Mouse (Mus musculus): ENCODE measurements around the gene F5. TPM values are rescaled to one million over a fixed set of nuclear protein-coding genes. Genes with fewer than 3 reads are reported as not detected.

The F5 gene
- total and polyA plus RNA-seq, 3 experiments, result under 0.01 to 0.19 TPM; not detected in 1

GRCm38 (mm10) chr1:164236078-164236477 is 84.4 kb downstream of the F5 start:
- TF ChIP-seq ZNF384 (IDR thresholded peaks at IDR 0.05; ENCODE audit: low read depth, low read length) (no peak), MXI1 (IDR thresholded peaks at IDR 0.05; ENCODE audit: low read depth, low read length) (no peak), GABPA (IDR thresholded peaks at IDR 0.05; ENCODE audit: insufficient replicate concordance, low read depth, low read length) (no peak), CTCF (conservative IDR thresholded peaks at IDR 0.05 in 1 of 2, IDR thresholded peaks at IDR 0.05 in 1 of 2; ENCODE audit: low read depth in 2 of 2, low read length in 2 of 2) (no peak), USF1 (IDR thresholded peaks at IDR 0.05; ENCODE audit: low read depth, low read length) (no peak), E2F4 (IDR thresholded peaks at IDR 0.05; ENCODE audit: insufficient replicate concordance, low read depth, low read length) (no peak), NELFE (IDR thresholded peaks at IDR 0.05; ENCODE audit: low read depth, low read length) (no peak), POLR2A (IDR thresholded peaks at IDR 0.05; ENCODE audit: low read depth, low read length) (no peak), POLR2AphosphoS2 (IDR thresholded peaks at IDR 0.05; ENCODE audit: low read depth, low read length) (no peak), JUND (conservative IDR thresholded peaks at IDR 0.05; ENCODE audit: low read depth, low read length) (no peak), SMC3 (IDR thresholded peaks at IDR 0.05; ENCODE audit: low read depth, low read length) (no peak), ZMIZ1 (IDR thresholded peaks at IDR 0.05; ENCODE audit: low read depth, low read length) (no peak), SIN3A (IDR thresholded peaks at IDR 0.05; ENCODE audit: low read length) (no peak)
- H3K4me2 ChIP-seq (ENCODE audit: insufficient read depth, low read depth, poor library complexity, severe bottlenecking), result peak overlapping the region; percentile 21; the same call in 1 of the 2 replicates
- peaks cover 0 to 3% of the 10 kb centered on the region in 2 experiments; a peak in 2 of 4 replicates for H3K4me1 ChIP-seq (ENCODE audit: control insufficient read depth in 1 of 2, insufficient read depth in 2 of 2)
- DNase-seq (ENCODE audit: extremely low read depth), result no peak
- H3K36me3 ChIP-seq (replicated peaks in 1 of 2; ENCODE audit: control insufficient read depth in 1 of 2, insufficient read depth in 1 of 2, low read length in 1 of 2), result no peaks in the 10 kb centered on the region
- in situ Hi-C loops (cut with MboI; ENCODE audit: low pct_ligation_motif_present, low pct_unique_long_range_greater_than_20kb, low sequenced_read_pairs) (no loop called here), dilution Hi-C loops (cut with MboI; ENCODE audit: extremely low pct_ligation_motif_present, extremely low pct_unique_long_range_greater_than_20kb, low sequenced_read_pairs) (no loop called here)
- no peaks in the 10 kb centered on the region for H3K9me3 ChIP-seq (replicated peaks; ENCODE audit: low read length)
- H3K9ac ChIP-seq (ENCODE audit: insufficient read depth, low read depth), result no peak overlapping the region
- H3K27me3 ChIP-seq (replicated peaks), result no peaks in the 10 kb centered on the region
- H3K27ac ChIP-seq (ENCODE audit: insufficient read depth, low read depth), result no peak overlapping the region
- H3K4me3 ChIP-seq (replicated peaks in 1 of 3; ENCODE audit: low read depth in 2 of 3, low read length in 2 of 3, poor library complexity in 1 of 3), result no peak overlapping the region
- H3K79me2 ChIP-seq (replicated peaks; ENCODE audit: control insufficient read depth, extremely low read depth, insufficient read depth, poor library complexity, severe bottlenecking), result no peaks in the 10 kb centered on the region

- no peak for DNase-seq (ENCODE audit: extremely low read depth)
- Histone ChIP-seq H3K4me3 (replicated peaks in 1 of 3; ENCODE audit: low read depth in 2 of 3, low read length in 2 of 3, poor library complexity in 1 of 3) (no peak overlapping the region), H3K4me2 (ENCODE audit: insufficient read depth, low read depth, poor library complexity, severe bottlenecking) (no peak overlapping the region), H3K9ac (ENCODE audit: insufficient read depth, low read depth) (no peak overlapping the region), H3K27ac (ENCODE audit: insufficient read depth, low read depth) (no peak overlapping the region), H3K36me3 (replicated peaks in 1 of 2; ENCODE audit: control insufficient read depth in 1 of 2, insufficient read depth in 1 of 2, low read length in 1 of 2) (no peaks in the 10 kb centered on the region), H3K9me3 (replicated peaks; ENCODE audit: low read length) (no peaks in the 10 kb centered on the region), H3K79me2 (replicated peaks; ENCODE audit: control insufficient read depth, extremely low read depth, insufficient read depth, poor library complexity, severe bottlenecking) (no peaks in the 10 kb centered on the region), H3K27me3 (replicated peaks) (no peaks in the 10 kb centered on the region), H3K4me1 (ENCODE audit: control insufficient read depth in 1 of 2, insufficient read depth in 2 of 2) (no peaks in the 10 kb centered on the region)
- TF ChIP-seq POLR2A (IDR thresholded peaks at IDR 0.05; ENCODE audit: low read depth, low read length), result no peak
- no peak for TF ChIP-seq UBTF (IDR thresholded peaks at IDR 0.05; ENCODE audit: low read depth, low read length)
- peak; percentile 97 for TF ChIP-seq MAFK (IDR thresholded peaks at IDR 0.05; ENCODE audit: insufficient replicate concordance, low read length)
- no peak for TF ChIP-seq PAX5 (IDR thresholded peaks at IDR 0.05; ENCODE audit: low read length)
- TF ChIP-seq MAX (IDR thresholded peaks at IDR 0.05; ENCODE audit: low read length), result no peak
- dilution Hi-C loops (cut with MboI; ENCODE audit: extremely low pct_ligation_motif_present, extremely low pct_unique_long_range_greater_than_20kb, low sequenced_read_pairs), result no loop called here
- in situ Hi-C loops (cut with MboI; ENCODE audit: low pct_ligation_motif_present, low pct_unique_long_range_greater_than_20kb, low sequenced_read_pairs), result no loop called here
These were observed 89.9 kb downstream of the F5 start for GRCm38 (mm10) chr1:164241494-164241893.
